Mouse (Mus musculus): ENCODE results near the gene Map7d1. TPM values are rescaled to one million over a fixed set of nuclear protein-coding genes. Genes with fewer than 3 reads are reported as not detected.

Map7d1 gene
- polyA plus RNA-seq (2016; fragmentation: Nextera tagmentation; extraction: Ambion mirVana): 73.9 and 76.4 TPM in 2 replicates

DNA sequence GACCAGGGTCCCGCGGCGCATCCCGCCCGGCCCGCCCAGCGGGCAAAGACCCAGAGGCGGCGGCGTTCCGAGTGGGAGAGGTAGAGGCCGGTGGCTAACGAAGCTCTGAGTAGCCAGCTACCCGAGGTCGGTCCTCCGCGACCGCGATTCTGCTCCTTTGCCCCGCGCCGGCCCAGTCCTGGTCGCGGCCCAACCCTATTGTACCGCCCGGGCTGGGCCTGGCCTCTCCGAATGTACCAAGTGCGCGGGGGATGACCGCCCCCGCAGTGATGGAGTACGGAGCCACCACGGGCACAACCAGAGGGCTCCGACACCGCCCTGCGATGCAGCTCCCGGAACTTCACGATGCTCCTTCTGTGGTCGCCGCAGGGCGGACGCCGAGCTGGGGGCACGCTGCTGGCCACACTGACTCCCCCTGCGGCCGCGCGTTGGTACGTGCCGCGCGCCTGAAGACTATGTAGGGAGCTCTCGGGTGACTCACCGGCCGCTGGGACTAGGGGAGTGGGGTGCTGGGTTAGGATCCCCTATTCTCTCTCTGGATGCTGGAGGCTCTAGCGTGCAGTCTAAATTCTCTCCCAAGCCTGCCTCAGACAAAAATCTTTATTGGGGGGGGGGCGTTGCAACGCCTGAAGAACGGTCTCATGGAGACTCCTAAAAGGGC, at the start of gene Map7d1:
Map7d1 (minus strand) TSS at position 213 of the 661 bp plus-strand sequence.
- Histone ChIP-seq H3K36me3 (no peaks in the 10 kb centered on the region), H3K4me2 (peak within 1 kb of the TSS; percentile 91), H3K9me3 (replicated peaks) (no peaks in the 10 kb centered on the region), H3K27me3 (replicated peaks) (no peaks in the 10 kb centered on the region), H3K27ac (ENCODE audit: poor library complexity, severe bottlenecking) (peak within 1 kb of the TSS; percentile 95), H3K9ac (peak within 1 kb of the TSS; percentile 98), H3K4me1 (replicated peaks) (peaks cover 76% of the 10 kb centered on the region), H3K4me3 (peak within 1 kb of the TSS; percentile 92)
- WGBS: under 1% methylated on average over 59 of the region's 59 CpGs
- peak; percentile 88 for ATAC-seq (ENCODE audit: insufficient number of reproducible peaks, low FRiP score)

DNA sequence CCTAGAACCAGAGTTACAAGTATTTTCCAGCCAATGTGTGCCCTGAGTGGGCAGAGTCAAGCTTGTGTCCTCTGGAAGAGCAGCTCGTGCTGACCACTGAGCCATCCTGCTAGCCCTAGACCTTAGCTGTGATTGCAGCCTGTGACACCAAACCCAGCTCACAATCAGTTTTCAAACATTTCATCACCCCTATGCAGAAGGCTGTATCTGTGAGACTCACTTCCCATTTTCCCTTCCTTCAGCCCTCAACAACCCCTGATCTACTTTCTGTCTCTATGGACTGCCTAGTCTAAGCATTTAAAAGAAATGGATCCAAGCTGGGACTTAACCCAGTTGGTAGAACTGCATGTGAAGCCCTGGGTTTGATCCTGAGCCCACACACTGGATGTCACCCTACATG, 49.3 kb upstream of the Map7d1 start:
- no peak for ATAC-seq (ENCODE audit: insufficient number of reproducible peaks, low FRiP score)
- WGBS: 90% methylated on average over 1 of the region's 1 CpGs

DNA sequence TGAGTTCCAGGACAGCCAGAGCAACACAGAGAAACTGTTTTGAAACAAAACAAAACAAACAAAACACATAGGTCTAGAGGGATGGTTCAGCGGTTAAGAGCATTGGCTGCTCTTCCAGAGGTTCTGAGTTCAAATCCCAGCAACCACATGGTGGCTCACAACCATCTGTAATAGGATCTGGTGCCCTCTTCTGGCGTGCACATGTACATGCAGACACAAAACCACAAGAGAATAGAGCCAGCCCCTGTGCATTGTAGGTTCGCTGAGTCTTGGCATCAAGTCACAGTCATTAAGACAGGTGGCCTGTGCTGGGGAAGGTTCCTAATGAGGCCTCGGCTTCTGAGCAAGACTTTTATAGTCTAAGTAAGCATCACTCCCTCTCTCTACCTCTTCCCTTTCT, 47.7 kb upstream of the Map7d1 start:
- Histone ChIP-seq H3K9me3 (replicated peaks) (peaks cover 4% of the 10 kb centered on the region), H3K4me2 (no peak overlapping the region), H3K4me3 (no peak overlapping the region), H3K27ac (ENCODE audit: poor library complexity, severe bottlenecking) (no peak overlapping the region), H3K36me3 (no peaks in the 10 kb centered on the region), H3K9ac (no peak overlapping the region), H3K4me1 (replicated peaks) (peaks cover 17% of the 10 kb centered on the region), H3K27me3 (replicated peaks) (peaks cover 56% of the 10 kb centered on the region)
- ATAC-seq (ENCODE audit: insufficient number of reproducible peaks, low FRiP score): no peak
- WGBS: 62% methylated on average over 4 of the region's 4 CpGs

More for the DNA sequence above, 49.3 kb upstream of the Map7d1 start:
- no peaks in the 10 kb centered on the region for H3K36me3 ChIP-seq
- peaks cover 4% of the 10 kb centered on the region for H3K9me3 ChIP-seq (replicated peaks)
- no peak overlapping the region for H3K27ac ChIP-seq (ENCODE audit: poor library complexity, severe bottlenecking)
- H3K4me1 ChIP-seq (replicated peaks): peaks cover 26% of the 10 kb centered on the region
- H3K9ac ChIP-seq: no peak overlapping the region
- no peak overlapping the region for H3K4me2 ChIP-seq
- peaks cover 51% of the 10 kb centered on the region for H3K27me3 ChIP-seq (replicated peaks)
- no peak overlapping the region for H3K4me3 ChIP-seq

DNA sequence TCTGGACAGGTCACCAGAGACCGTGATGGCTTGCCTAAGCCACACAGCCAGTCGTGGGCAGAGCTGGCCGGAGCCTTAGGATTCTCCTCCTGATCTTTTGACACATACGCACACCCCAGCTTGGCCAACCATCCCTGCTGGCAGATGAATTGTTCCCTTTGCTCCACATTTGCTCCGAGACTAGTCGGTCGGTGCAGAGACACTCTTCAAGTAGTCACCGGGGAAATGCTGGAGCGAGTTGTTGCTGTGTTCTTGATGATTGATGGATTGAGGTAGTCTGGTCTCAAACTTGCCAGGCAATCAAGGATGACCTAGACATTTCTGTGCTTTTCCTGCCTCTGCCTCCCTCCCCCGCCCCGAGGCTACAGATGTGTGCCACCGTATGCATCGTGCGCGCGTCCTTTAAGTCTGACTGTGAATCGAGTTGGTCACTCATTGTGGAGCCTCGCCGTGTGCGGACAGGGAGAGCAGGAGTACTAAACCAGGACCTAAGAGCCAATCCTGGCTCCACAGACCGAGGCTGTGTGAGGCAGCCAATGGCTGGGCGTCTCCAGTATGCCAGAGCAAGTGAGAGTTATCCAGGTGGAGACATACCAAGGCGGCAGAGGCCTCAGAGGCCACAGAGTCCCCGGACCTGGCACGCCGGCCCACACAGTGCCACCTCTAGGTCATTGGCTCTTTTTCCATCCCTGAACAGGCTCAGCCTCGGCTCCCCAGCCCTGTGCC, 45.6 kb upstream of the Map7d1 start:
- Histone ChIP-seq H3K36me3 (no peaks in the 10 kb centered on the region), H3K9me3 (replicated peaks) (peaks cover 4% of the 10 kb centered on the region), H3K4me3 (peak overlapping the region; percentile 37), H3K4me1 (replicated peaks) (peaks cover 25% of the 10 kb centered on the region), H3K27me3 (replicated peaks) (peaks cover 70% of the 10 kb centered on the region), H3K9ac (peak overlapping the region; percentile 6; the same call in 1 of the 2 replicates), H3K27ac (ENCODE audit: poor library complexity, severe bottlenecking) (no peak overlapping the region), H3K4me2 (peak overlapping the region; percentile 66)
- WGBS: 4% methylated on average over 27 of the region's 27 CpGs
- ATAC-seq (ENCODE audit: insufficient number of reproducible peaks, low FRiP score): no peak

DNA sequence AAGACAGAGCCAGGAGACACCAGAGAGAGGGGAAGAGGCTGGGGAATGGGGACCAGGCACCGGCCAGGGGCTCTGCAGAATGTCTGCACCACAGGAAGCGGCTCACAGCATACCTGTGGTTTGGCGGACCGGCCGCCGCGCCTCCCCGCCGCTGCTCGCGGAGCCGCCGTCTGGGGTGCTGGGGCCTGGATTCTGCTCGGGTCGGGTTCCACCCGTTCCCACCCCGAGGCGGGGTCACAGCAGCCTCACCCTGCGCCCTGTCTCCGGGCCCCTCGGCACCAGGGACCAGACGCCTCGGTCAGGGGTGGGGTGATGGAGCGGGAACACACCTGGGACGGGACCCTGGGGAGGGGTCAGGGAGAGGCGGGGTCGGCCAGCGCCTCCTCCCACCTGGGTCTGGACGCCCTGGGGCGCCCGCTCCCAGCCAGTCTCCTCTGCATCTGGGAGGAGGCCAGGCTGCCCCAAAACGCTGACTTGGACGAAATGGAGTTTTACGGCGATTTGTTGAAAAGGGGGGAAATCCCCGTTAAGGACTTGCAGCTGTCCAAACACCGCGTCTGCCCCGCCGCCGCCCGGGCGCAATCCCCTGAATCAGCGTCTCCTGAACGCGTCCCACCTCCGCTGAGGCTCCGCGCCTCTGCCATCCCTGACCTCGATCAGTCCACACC, 44.9 kb upstream of the Map7d1 start:
- WGBS: under 1% methylated on average over 46 of the region's 50 CpGs
- Histone ChIP-seq H3K4me3 (peak overlapping the region; percentile 37), H3K9me3 (replicated peaks) (peaks cover 3% of the 10 kb centered on the region), H3K9ac (peak overlapping the region; percentile 27; the same call in 1 of the 2 replicates), H3K4me1 (replicated peaks) (peaks cover 31% of the 10 kb centered on the region), H3K27me3 (replicated peaks) (peaks cover 73% of the 10 kb centered on the region), H3K36me3 (no peaks in the 10 kb centered on the region), H3K4me2 (peak overlapping the region; percentile 66), H3K27ac (ENCODE audit: poor library complexity, severe bottlenecking) (no peak overlapping the region)
- no peak for ATAC-seq (ENCODE audit: insufficient number of reproducible peaks, low FRiP score)

DNA sequence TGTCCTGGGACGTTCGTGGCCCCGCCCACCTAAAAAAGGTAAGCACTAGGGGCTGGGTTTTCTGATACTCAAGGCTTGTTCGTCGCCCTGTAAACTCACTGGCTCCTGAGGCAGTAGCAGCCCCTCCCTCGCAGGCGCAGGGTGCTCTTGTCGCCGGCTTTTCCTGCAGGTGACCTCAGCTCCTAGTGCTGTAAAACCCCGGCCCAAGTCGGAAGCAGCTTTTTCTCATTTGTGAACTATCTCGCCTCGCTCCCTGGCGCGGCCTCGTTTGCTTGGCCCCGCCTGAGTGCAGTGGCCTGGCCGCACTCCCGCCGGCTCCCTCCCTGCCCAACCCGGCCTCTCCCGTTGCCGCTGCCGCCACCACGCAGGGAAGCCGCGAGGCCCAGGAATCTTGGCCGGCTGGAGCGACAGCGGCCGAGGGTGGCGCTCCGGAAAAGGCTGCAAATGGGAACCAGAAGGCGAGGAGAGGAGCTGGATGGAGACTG, 40.5 kb upstream of the Map7d1 start:
- no peak for ATAC-seq (ENCODE audit: insufficient number of reproducible peaks, low FRiP score)
- WGBS: under 1% methylated on average over 34 of the region's 34 CpGs

DNA sequence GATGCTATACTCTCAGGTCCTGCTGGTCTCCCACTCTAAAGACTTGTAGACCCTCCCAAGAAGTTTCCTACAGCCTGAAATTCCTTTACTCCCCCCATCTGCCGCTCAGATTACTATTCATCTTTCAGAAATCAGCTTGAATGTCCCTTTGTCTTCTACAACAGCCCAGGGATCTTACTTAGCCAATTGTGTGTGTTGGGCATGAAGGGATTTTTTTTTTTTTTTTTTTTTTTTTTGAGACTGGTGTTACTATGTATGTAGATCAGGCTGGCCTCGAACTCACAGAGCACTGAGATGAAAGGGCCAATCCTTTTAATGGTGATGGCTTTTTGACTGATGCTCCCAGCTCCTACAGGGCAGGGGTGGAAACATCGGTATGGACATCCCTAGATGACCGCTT, 39.8 kb upstream of the Map7d1 start:
- Histone ChIP-seq H3K36me3 (no peaks in the 10 kb centered on the region), H3K9ac (no peak overlapping the region), H3K27ac (ENCODE audit: poor library complexity, severe bottlenecking) (no peak overlapping the region), H3K4me1 (replicated peaks) (peaks cover 24% of the 10 kb centered on the region), H3K27me3 (replicated peaks) (peaks cover 62% of the 10 kb centered on the region), H3K4me3 (no peak overlapping the region), H3K4me2 (no peak overlapping the region; the same call in 1 of the 2 replicates), H3K9me3 (replicated peaks) (no peaks in the 10 kb centered on the region)
- 37% methylated on average over 4 of the region's 4 CpGs for WGBS
- no peak for ATAC-seq (ENCODE audit: insufficient number of reproducible peaks, low FRiP score)

More for the DNA sequence above, 40.5 kb upstream of the Map7d1 start:
- H3K4me1 ChIP-seq (replicated peaks): peaks cover 27% of the 10 kb centered on the region
- H3K9me3 ChIP-seq (replicated peaks): no peaks in the 10 kb centered on the region
- peak overlapping the region; percentile 70 for H3K4me2 ChIP-seq
- peak overlapping the region; percentile 63 for H3K9ac ChIP-seq
- peaks cover 62% of the 10 kb centered on the region for H3K27me3 ChIP-seq (replicated peaks)
- H3K4me3 ChIP-seq: peak overlapping the region; percentile 28
- H3K36me3 ChIP-seq: no peaks in the 10 kb centered on the region
- H3K27ac ChIP-seq (ENCODE audit: poor library complexity, severe bottlenecking): no peak overlapping the region

DNA sequence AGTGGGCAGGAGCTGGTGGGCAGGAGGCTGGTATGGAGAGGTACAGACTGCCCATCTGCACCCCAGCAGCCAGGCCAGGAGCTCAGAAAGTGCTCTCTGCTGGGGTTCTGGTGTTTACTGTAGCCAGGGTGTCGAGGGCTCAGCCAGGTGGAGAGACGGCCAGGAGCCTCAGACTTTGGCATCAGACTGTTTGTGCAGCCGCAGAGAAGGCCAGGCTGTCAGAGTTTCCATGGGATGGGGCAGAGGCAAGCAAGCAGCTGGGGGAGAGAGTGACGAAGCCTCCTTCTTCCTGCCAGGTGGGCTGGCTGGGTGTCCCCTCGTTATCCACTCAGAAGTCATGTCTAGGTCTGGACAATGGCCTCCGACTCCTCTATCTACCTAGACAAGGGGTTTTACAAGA, 39.0 kb upstream of the Map7d1 start:
- no peak for ATAC-seq (ENCODE audit: insufficient number of reproducible peaks, low FRiP score)
- Histone ChIP-seq H3K27ac (ENCODE audit: poor library complexity, severe bottlenecking) (no peak overlapping the region), H3K4me1 (replicated peaks) (peaks cover 19% of the 10 kb centered on the region), H3K9me3 (replicated peaks) (no peaks in the 10 kb centered on the region), H3K4me2 (no peak overlapping the region), H3K27me3 (replicated peaks) (peaks cover 62% of the 10 kb centered on the region), H3K36me3 (no peaks in the 10 kb centered on the region), H3K9ac (no peak overlapping the region), H3K4me3 (no peak overlapping the region)
- 62% methylated on average over 6 of the region's 6 CpGs for WGBS

DNA sequence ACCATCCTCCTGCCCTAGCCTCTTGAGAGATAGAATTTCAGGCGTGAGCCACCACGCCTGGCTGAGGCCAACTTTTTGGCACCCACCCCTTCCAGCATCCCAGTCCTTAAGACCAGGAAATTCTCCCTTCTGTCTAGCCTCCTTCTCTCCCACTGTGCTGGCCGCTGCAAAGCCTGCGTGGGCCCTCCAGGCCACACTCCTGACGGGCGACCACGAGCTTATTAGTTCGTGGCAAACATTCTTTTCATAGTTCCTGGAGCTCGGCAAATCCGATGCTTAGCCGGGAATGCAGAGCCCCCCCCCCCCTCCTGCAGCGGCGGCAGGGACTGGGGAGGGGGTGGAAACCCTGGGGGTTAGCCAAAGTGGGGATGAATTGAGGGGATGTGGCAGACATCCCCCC, 35.1 kb upstream of the Map7d1 start:
- Histone ChIP-seq H3K27ac (ENCODE audit: poor library complexity, severe bottlenecking) (no peak overlapping the region), H3K27me3 (replicated peaks) (peaks cover 69% of the 10 kb centered on the region), H3K36me3 (no peaks in the 10 kb centered on the region), H3K4me1 (replicated peaks) (peaks cover 24% of the 10 kb centered on the region), H3K9me3 (replicated peaks) (no peaks in the 10 kb centered on the region), H3K4me2 (no peak overlapping the region), H3K4me3 (no peak overlapping the region), H3K9ac (0 out of 2 replicates have a peak overlapping the region, but pooled peaks have one; percentile 13)
- 24% methylated on average over 13 of the region's 13 CpGs for WGBS
- no peak for ATAC-seq (ENCODE audit: insufficient number of reproducible peaks, low FRiP score)

DNA sequence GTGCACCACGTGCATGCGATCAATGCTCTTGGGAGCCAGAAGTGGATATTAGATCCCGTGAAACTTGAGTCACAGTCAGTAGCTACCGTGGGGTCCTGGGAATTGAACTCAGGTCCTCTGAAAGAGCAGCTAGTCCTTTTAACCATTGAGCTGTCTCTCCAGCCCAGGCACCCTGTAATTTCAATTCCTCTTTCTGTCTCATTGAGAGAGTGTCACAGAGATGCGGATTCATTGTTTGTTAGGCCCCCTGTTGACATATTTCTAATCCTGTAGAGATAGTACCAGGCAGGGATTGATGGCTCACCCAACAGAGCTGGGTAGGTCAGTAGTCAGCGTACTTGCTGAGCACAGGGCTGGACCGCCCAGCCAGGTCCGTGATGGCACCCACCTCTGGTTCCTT, 34.2 kb upstream of the Map7d1 start:
- peaks cover 69% of the 10 kb centered on the region for H3K27me3 ChIP-seq (replicated peaks)
- peaks cover 24% of the 10 kb centered on the region for H3K4me1 ChIP-seq (replicated peaks)
- WGBS: 77% methylated on average over 8 of the region's 8 CpGs
- peaks cover 6% of the 10 kb centered on the region for H3K9me3 ChIP-seq (replicated peaks)
- no peak for ATAC-seq (ENCODE audit: insufficient number of reproducible peaks, low FRiP score)
- no peak overlapping the region for H3K27ac ChIP-seq (ENCODE audit: poor library complexity, severe bottlenecking)
- no peak overlapping the region for H3K4me2 ChIP-seq
- no peak overlapping the region for H3K4me3 ChIP-seq
- H3K9ac ChIP-seq: no peak overlapping the region
- H3K36me3 ChIP-seq: no peaks in the 10 kb centered on the region

All from heart, embryonic 12.5 days (tissue).